Mouse (Mus musculus) kidney, postnatal 0 days (tissue): Measurements from ENCODE around the gene Ssh2. TPM values are rescaled to one million over a fixed set of nuclear protein-coding genes. Genes with fewer than 3 reads are reported as not detected.

Source experiments
- ATAC-seq: fragments of 200-750 bp; cut with Nextera tagmentation; replicated peaks from 2 replicates; pipeline ENCODE4 v1.8.0; 2017; ENCODE audit warnings: low read depth, moderate number of reproducible peaks, moderate TSS enrichment, moderate library complexity; ENCODE audit not compliant: low FRiP score
- DNase-seq: peaks from one replicate; pipeline ENCODE4 v3.0.0-alpha.2; 2016; ENCODE audit warnings: low spot score
- H3K27ac ChIP-seq: fragments of 300-500 bp; sonication (generic); 2 replicates; pipeline ENCODE4 v1.5.1; 2014; ENCODE audit warnings: mild to moderate bottlenecking
- H3K27me3 ChIP-seq: fragments of 300-500 bp; sonication (generic); 2 replicates; pipeline ENCODE4 v1.6.1; 2014; ENCODE audit warnings: low read length, mixed read lengths; ENCODE audit not compliant: insufficient read depth
- H3K36me3 ChIP-seq: fragments of 300-500 bp; sonication (generic); 2 replicates; pipeline ENCODE4 v1.6.1; 2014; ENCODE audit warnings: low read length, mixed read lengths; ENCODE audit not compliant: insufficient read depth
- H3K4me1 ChIP-seq: fragments of 300-500 bp; sonication (generic); replicated peaks from 2 replicates; pipeline ENCODE4 v1.6.1; 2014; ENCODE audit warnings: antibody characterized with exemption, low read length, mixed read lengths; ENCODE audit not compliant: insufficient read depth
- H3K4me2 ChIP-seq: fragments of 300-500 bp; sonication (generic); 2 replicates; pipeline ENCODE4 v1.6.1; 2014; ENCODE audit warnings: mild to moderate bottlenecking, low read length, moderate library complexity, mixed read lengths
- H3K4me3 ChIP-seq: fragments of 300-500 bp; sonication (generic); replicated peaks from 2 replicates; pipeline ENCODE4 v1.5.1; 2014; ENCODE audit warnings: low read depth, low read length
- H3K9ac ChIP-seq: fragments of 300-500 bp; sonication (generic); 2 replicates; pipeline ENCODE4 v1.6.1; 2014; ENCODE audit warnings: low read depth, low read length
- H3K9me3 ChIP-seq: fragments of 300-500 bp; sonication (generic); replicated peaks from 2 replicates; pipeline ENCODE4 v1.6.1; 2016; ENCODE audit warnings: low read length, inconsistent platforms, mixed read lengths
- CTCF ChIP-seq: IDR thresholded peaks from 2 replicates; pipeline ENCODE4 v1.5.1; 2016; ENCODE audit warnings: antibody characterized with exemption, low read depth, mild to moderate bottlenecking, moderate library complexity
- WGBS: fragments of 180-500 bp; shearing (Covaris S2); extraction: QIAGEN DNeasy Blood & Tissue Kit; methylation state at CpG from one replicate; pipeline ENCODE4 v1.1.7; 2014; 5-methylcytosine and 5-hydroxymethylcytosine counted together
- polyA plus RNA-seq: library from polyadenylated mRNA; unstranded; fragments of >200 nt; fragmentation: Nextera tagmentation; extraction: Ambion mirVana; gene quantifications from 2 replicates; pipeline ENCODE4 v1.2.1, GENCODE M21; 2015

Ssh2 gene
- polyA plus RNA-seq, 1 experiment from 2014 or later: 3.9 TPM

- Histone ChIP-seq H3K9ac (no peak overlapping the region), H3K9me3 (no peaks in the 10 kb centered on the region), H3K4me3 (no peak overlapping the region), H3K27ac (no peak overlapping the region), H3K27me3 (no peaks in the 10 kb centered on the region), H3K36me3 (no peaks in the 10 kb centered on the region), H3K4me1 (no peaks in the 10 kb centered on the region), H3K4me2 (no peak overlapping the region)
- TF ChIP-seq CTCF: no peak
- ATAC-seq (no peak), DNase-seq (no peak)
Measured at GRCm38 (mm10) chr11:77318478-77319118, 102.5 kb downstream of the Ssh2 start.

GRCm38 (mm10) chr11:77321214-77321613 is 105.1 kb downstream of the Ssh2 start:
- no peak for DNase-seq
- no peaks in the 10 kb centered on the region for H3K36me3 ChIP-seq
- no peaks in the 10 kb centered on the region for H3K27me3 ChIP-seq
- no peak overlapping the region for H3K4me2 ChIP-seq
- ATAC-seq: no peak
- TF ChIP-seq CTCF: no peak
- 24% methylated on average over 1 of the region's 1 CpGs for WGBS
- H3K9me3 ChIP-seq: no peaks in the 10 kb centered on the region
- no peaks in the 10 kb centered on the region for H3K4me1 ChIP-seq
- H3K4me3 ChIP-seq: no peak overlapping the region
- no peak overlapping the region for H3K27ac ChIP-seq
- no peak overlapping the region for H3K9ac ChIP-seq

- no peak overlapping the region for H3K9ac ChIP-seq
- no peak overlapping the region for H3K4me3 ChIP-seq
- H3K27me3 ChIP-seq: no peaks in the 10 kb centered on the region
- no peak for TF ChIP-seq CTCF
- H3K9me3 ChIP-seq: no peaks in the 10 kb centered on the region
- ATAC-seq (no peak), DNase-seq (no peak)
- H3K27ac ChIP-seq: no peak overlapping the region
- whole genome bisulfite sequencing: 88% methylated on average over 2 of the region's 2 CpGs
- no peaks in the 10 kb centered on the region for H3K4me1 ChIP-seq
- no peaks in the 10 kb centered on the region for H3K36me3 ChIP-seq
- no peak overlapping the region for H3K4me2 ChIP-seq
Measured at GRCm38 (mm10) chr11:77330529-77330928, 114.4 kb downstream of the Ssh2 start.

- Histone ChIP-seq H3K4me1 (no peaks in the 10 kb centered on the region), H3K27me3 (no peaks in the 10 kb centered on the region), H3K4me2 (0 out of 2 replicates have a peak overlapping the region, but pooled peaks have one; percentile 94), H3K36me3 (no peaks in the 10 kb centered on the region), H3K9me3 (no peaks in the 10 kb centered on the region), H3K4me3 (no peak overlapping the region), H3K27ac (no peak overlapping the region), H3K9ac (no peak overlapping the region)
- WGBS: 81% methylated on average over 4 of the region's 4 CpGs
- no peak for TF ChIP-seq CTCF
- ATAC-seq: no peak
- DNase-seq: no peak
Measured at GRCm38 (mm10) chr11:77347273-77347672, 131.2 kb downstream of the Ssh2 start.

- Histone ChIP-seq H3K36me3 (no peaks in the 10 kb centered on the region), H3K4me1 (no peaks in the 10 kb centered on the region), H3K9ac (peak overlapping the region; percentile 68), H3K27ac (0 out of 2 replicates have a peak overlapping the region, but pooled peaks have one; percentile 44), H3K9me3 (no peaks in the 10 kb centered on the region), H3K4me2 (peak overlapping the region; percentile 94), H3K4me3 (peak overlapping the region; percentile 61), H3K27me3 (no peaks in the 10 kb centered on the region)
- TF ChIP-seq CTCF: no peak
- under 1% methylated on average over 54 of the region's 54 CpGs for WGBS
- DNase-seq (peak; percentile 83), ATAC-seq (peak; percentile 97)
Measured at GRCm38 (mm10) chr11:77348142-77348741, 132.2 kb downstream of the Ssh2 start.

- H3K9me3 ChIP-seq: no peaks in the 10 kb centered on the region
- H3K27me3 ChIP-seq: no peaks in the 10 kb centered on the region
- peak overlapping the region; percentile 94 for H3K4me2 ChIP-seq
- H3K9ac ChIP-seq: peak overlapping the region; percentile 68
- H3K4me1 ChIP-seq: no peaks in the 10 kb centered on the region
- WGBS: 29% methylated on average over 6 of the region's 6 CpGs
- H3K36me3 ChIP-seq: no peaks in the 10 kb centered on the region
- peak; percentile 31 for DNase-seq
- H3K4me3 ChIP-seq: peak overlapping the region; percentile 61
- ATAC-seq: no peak
- no peak for TF ChIP-seq CTCF
- H3K27ac ChIP-seq: no peak overlapping the region
Measured at GRCm38 (mm10) chr11:77348985-77349384, 132.9 kb downstream of the Ssh2 start.
